Mouse (Mus musculus): ENCODE measurements around the gene Atg4c.

The Atg4c gene

GRCm38 (mm10) chr4:99266843-99267445, 73.2 kb downstream of the Atg4c start:
- no peak for DNase-seq

- DNase-seq: peak; percentile 24 to 30
Observed at GRCm38 (mm10) chr4:99272860-99273259, 79.1 kb downstream of the Atg4c start.

DNA sequence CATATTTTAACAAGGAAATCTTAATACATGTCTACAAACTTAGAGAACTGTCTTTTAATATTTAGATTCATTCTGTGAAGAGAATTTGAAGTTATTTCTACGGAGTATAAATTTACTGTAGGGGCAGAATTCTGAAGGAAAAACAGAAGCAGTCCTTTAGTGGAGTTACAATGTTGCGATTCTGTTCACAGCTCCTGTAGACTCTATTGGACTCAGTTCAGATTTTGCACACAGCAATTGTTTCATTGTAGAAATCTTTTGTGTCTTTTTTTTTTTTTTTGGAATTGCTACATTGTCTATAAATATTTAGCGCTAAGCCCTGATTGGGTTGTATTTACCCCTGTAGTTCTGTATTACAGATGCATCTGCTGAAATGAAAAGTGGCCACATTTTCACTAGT, 79.7 kb downstream of the Atg4c start:
- no peak for DNase-seq

DNA sequence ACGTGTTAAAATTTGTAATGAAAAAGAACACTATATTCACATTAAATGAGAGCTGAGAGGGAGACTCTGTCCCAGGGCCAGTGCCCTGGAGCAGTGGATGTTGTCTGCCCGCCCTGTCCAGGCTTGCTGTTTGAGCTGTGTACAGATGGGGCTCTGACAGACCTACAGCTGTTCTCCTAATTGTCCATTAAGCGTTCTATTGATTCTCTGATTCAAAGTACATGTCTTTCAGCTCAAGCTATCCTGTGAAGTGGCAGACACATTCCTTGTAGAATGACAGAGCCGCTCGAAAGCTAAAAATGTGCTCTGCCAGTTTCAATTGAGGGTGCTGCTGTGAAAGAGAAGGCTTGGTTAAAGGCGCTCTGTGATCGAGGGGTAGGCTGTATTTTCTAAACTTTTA, 80.2 kb downstream of the Atg4c start:
- no peak for DNase-seq

- DNase-seq: no peak
Observed at GRCm38 (mm10) chr4:99278876-99279275, 85.1 kb downstream of the Atg4c start.

DNA sequence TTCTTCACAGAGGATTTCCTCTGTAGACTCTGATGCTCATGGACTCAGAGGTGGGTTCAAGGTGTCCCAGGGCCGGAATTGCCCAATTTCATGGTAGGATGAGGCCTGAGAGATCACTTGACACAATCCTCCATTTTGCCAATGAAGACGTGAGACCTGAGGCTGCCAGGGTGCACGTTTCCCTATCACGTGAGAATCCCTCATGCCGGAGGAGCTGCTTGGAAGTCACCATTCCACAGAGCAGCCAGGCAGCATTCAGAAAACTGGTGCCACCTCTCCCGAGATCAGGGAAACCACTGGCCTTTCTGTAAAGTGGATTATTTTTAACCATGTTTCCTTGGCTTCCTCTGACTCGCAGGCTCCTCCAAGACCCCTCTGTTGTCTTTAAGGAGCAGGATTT, 88.0 kb downstream of the Atg4c start:
- DNase-seq: no peak

DNA sequence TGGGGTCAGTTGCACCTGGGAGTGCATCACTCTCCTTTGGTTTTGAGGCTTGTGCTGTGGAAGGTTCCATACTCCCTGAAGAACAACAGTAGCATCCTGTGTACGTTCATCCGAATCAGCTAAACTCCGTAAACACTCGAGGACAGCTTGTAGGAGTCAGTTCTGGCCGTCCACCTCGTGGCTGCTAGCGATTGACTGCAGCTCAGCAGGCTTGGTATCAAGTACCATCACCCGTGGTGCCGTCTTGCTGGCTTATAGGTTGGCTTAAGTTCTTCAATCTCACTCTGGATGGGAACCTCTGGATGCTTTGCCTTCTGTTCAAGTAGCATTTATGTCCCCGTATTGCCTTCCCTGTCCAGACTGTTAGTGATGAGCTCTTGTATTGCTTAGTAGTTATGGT, 95.6 kb downstream of the Atg4c start:
- DNase-seq: no peak

DNA sequence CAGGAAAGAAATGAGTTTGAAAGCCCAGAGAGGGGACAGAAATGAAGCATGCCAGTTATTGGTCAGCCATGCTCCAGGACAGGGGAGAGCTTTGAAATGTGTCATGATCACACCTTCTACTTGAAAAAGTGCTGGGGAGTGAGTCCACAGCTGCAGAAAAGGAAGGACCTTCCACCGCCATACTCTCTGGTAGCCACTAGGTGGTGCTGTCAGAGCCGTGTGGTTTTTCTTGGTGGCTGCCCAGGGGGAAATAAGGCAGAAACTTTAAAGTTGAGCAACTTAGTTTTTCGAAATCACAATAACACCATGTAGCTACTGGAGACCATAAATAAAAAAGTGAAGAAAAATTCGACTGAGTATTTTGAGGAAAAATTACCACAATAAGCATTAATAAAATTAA, 104.9 kb downstream of the Atg4c start:
- peak; percentile 57 to 67 for DNase-seq

GRCm38 (mm10) chr4:99304793-99305192, 111.1 kb downstream of the Atg4c start:
- DNase-seq: no peak
